Mouse (Mus musculus) layer of hippocampus, adult 11-12 months (tissue): ENCODE results near the gene Cldn14.

Source experiments
- DNase-seq: peaks from one replicate; pipeline ENCODE4 v3.0.0; 2022; ENCODE audit warnings: low spot score

The Cldn14 gene

GRCm38 (mm10) chr16:93947396-93947795 is 61.2 kb downstream of the Cldn14 start:
- DNase-seq: no peak

DNA sequence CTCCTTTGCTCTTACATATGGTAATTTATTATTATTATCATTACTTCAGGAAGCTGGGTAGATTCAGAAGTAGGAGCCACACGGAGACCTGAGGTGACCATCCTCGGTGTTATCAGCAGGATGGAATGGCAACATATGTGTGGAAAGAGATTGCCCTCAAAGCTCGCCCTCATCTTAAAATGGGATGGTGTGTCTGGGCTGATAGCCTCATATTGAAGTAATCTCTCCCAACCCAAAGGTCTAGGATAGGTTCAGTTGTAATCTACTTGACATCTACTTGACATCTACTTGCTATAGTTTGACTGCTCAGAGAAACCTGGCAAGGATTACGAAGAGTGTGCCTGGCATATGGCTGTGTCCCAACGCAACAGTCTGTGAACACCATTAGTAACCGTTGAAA is 64.3 kb downstream of the Cldn14 start:
- DNase-seq: no peak

DNA sequence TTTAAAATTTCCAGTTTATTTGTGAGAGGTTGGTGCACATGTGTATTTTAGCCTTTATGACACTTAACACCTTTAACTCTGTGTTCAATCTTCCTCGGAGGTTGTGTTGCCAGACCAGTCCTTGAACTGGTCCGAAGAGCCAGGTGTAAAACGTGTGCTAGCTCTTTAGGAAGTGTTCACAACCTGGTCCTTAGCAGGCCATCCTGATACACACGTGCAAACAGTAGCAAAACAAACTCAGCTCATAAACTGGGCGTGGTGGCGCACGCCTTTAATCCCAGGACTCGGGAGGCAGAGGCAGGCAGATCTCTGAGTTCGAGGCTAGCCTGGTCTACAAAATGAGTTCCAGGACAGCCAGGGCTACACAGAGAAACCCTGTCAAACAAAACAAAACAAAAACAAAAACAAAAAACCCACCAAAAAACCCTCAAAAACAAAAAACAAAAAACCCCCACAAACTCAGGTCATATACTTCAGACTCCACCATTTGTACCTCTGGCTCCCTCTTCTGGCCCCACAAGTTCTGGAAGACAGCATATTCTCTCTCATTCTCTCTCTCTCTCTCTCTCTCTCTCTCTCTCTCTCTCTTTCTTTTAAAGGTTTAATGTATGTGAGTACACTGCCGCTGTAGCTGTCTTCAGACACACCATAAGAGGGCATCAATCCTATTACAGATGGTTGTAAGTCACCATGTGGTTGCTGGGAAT is 65.7 kb downstream of the Cldn14 start:
- no peak for DNase-seq

DNA sequence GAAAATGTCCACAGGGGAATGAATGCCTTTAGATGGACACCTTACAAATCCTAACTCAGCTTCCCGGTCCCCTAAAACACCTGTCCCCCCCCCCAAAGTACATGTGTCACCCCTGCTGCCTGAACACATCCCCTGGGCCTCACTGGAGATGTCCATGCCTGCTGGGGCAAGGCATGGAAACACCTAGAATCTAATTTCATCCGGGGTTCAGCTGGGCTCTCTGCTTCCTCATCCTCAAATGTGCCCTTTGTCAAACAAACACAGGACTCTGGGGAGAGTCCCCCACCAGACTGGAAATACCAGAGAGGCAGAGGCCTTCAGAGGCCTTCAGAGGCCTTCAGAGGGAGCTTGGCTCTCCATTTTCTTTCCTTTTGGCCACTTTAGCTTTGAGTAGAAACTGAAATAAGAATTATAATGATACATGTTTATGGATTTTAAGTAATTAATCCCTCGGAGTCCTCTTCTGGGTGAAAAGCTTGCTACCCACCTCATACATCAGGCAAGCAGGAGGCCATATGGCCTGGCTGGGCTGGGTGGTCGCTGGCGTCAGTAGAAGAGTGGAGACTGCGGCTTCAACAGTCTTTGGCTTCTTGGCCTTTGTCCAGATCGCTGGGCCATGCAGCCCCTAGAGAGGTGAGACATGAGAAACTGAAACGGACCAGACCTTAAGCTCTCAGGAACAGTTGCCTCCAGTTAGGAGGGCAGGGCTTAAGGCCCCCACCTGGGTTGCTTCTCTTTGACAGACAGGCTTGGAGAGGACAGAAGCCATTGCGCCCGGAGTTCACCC is 66.7 kb downstream of the Cldn14 start:
- no peak for DNase-seq

DNA sequence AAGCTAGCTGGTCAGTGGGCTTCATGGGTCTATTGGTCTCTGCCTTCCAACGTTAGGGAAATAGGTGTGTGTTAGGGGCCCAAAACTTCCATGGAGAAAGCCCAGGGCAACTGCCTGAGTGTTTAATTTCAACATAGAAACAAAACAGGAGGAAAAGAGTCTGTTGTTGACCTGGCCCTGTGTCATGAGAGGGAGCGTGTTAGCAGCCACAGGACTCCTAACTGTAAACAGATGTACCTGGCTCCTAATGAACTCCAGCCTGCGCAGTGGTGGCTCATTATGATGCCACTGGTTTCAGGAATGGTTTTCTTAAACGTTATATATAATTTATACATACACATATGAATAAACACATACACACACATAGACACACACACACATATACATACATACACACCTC is 68.7 kb downstream of the Cldn14 start:
- no peak for DNase-seq

DNA sequence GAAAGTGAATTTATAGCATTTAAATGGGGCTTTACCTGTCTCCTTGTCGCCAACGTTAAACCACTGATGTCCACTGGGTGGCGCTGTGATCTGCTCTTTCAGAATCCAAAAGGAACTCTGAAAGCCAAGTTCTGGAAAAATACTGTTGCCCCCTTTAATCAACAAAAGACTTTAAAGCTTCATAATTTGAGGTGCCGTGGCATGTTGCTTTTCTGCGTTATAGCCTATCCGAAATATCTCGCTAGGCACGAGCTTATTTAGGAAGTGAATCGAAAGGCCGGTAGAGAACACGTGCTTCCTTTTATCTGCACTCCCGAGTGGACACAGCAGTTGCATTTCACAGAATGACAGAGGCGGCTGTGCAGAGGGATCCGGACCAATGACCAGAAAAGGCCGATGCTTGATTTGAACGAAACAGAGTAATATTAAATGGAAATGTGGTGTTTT is 70.2 kb downstream of the Cldn14 start:
- DNase-seq: peak; percentile 76

DNA sequence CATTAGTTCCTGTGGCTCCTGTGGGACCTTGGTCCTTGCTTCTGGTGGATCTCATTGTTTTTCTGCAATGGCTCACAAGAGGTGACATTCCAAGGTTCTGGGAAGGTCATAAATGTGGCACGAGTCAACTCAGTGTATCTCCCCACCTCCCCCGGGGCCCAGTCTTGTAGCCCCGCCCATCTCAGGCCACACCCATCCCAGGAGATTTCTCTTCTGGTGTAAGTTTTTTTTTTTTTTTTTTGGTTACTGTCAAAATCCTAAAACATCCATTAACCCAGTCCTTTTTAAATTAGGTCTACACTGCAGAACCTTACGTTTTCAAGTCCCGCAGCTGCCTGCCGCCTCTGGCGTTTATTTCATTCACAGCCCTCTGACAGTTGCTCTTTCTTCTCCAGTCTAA is 73.6 kb downstream of the Cldn14 start:
- DNase-seq: no peak

- no peak for DNase-seq
These were observed 74.0 kb downstream of the Cldn14 start for GRCm38 (mm10) chr16:93934588-93934987.

GRCm38 (mm10) chr16:93932185-93933168 is 76.2 kb downstream of the Cldn14 start:
- DNase-seq: no peak

GRCm38 (mm10) chr16:93929370-93930032 is 79.1 kb downstream of the Cldn14 start:
- DNase-seq: no peak

DNA sequence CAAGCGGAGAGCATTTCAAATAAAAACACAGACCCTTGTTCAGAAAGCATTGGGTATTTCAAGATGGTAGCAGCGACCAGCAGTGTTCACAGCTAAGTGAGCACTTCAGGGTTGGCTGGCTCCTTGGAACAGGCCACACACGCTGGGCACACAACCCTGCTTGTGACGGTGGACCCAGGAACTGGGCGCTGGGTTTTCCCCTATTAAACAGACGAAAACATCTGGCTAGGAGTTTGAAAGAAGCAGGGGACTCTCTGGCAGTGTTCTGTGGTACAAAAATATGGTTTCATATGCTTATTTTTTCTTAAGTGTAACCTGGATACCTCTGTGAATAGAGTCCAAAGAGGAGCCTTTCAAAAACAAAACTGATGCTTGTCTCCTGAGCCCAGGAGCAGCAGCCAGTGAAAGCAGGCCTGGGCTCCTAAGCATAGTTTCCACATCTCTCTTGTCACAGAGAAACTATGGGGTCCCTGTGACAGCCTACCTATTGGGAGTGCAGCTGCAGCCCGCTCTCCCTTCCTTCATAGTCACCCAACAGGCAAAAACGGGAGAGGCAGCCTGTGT is 82.9 kb downstream of the Cldn14 start:
- DNase-seq: no peak

GRCm38 (mm10) chr16:93923788-93924187 is 84.8 kb downstream of the Cldn14 start:
- no peak for DNase-seq

GRCm38 (mm10) chr16:93922835-93923389 is 85.7 kb downstream of the Cldn14 start:
- no peak for DNase-seq

- DNase-seq: no peak
These were observed 88.0 kb downstream of the Cldn14 start for GRCm38 (mm10) chr16:93920673-93921072.

GRCm38 (mm10) chr16:93919189-93919588 is 89.4 kb downstream of the Cldn14 start:
- no peak for DNase-seq

DNA sequence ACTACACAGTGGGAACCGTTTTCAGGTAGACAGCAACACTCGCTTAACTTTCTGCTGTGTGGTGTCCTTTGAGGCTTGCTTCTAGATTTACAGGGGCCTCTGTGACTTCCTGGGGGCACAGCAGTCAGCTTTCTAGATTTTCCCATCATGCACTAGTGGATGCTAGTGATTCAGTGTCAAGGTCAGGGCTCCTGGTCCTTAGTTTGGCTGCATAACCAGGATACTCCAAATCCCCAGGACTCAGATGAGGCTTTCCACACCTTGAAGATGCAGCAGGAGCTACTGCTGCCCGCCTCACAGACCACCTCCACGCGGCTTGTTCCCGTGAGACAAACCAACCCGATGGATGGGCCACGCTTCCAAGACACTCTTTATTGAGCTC is 90.0 kb downstream of the Cldn14 start:
- DNase-seq: no peak

DNA sequence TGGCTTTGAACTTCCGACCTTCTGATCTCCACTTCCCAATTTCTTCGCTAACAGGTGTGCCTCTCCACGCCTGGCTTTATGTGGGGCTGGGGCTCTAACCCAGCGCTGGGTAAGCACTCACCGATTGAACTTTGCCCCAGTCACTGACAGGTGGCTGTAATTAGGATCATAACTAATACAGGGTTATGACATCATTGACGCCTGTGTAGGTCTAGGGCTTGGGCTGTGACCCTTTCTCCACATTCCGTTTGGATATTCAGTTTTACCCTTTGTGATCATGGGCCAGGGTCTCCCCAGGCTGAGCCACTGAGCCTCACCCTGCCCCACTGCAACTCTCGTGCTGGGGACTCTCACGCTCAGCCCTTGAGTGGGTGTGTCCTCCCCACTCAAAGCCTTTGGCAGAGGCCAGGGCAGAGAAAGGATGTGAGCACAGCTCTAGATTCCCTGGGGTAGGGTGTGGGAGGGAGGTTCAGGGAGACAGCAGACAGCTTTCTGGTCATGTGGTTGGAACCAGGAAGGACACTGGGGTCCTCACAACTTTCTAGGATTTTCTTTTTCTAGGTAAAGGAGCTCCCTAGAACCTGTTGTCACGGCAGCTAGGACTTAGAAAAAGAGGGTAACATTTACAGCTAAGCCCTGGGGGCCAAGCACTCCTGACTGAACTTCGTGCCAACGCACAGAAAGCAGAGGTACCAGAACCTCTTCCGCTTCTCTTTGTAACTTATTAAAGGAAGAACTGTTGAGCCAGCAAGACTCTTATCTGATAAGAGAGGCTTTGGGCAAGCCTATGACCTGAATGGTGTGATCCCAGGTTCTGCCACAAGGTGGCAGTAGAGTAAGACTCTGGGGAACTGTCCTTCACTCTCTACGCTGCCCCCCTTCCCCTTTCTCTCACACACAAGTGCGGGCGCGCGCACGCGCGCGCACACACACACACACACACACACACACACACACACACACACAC is 90.6 kb downstream of the Cldn14 start:
- DNase-seq: peak; percentile 88

DNA sequence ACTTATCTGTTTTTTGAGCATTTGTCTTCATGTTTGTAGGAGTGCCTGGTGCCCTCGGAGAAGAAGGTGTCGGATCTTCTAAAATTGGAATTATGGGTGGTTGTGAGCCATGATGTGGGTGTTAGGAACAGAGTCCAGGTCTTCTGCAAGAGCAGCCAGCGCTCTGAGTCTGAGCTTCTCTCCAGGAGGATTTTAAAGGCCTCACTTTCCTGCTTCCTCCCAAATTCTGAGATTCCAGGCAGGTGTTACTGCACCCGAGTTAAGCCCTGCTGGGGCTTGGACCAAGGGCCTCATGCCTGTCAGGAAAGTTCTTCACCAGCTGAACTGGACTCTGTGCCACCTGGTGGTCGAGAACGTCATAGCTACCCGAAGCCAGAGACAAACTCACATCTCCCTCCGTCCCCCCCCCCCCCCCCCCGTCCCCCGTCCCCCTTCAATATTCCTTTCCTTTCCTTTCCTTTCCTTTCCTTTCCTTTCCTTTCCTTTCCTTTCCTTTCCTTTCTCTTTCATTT is 93.2 kb downstream of the Cldn14 start:
- DNase-seq: peak; percentile 25

- peak; percentile 15 for DNase-seq
These were observed 94.6 kb downstream of the Cldn14 start for GRCm38 (mm10) chr16:93913881-93914576.
